Mouse (Mus musculus) lung, postnatal 0 days (tissue): Measurements from ENCODE around the gene Cnot2. TPM values are rescaled to one million over a fixed set of nuclear protein-coding genes. Genes with fewer than 3 reads are reported as not detected.

Experiments used
- ATAC-seq: fragments of 200-750 bp; cut with Nextera tagmentation; 2 replicates; pipeline ENCODE4 v1.8.0; 2017; ENCODE audit warnings: moderate library complexity
- DNase-seq: peaks from one replicate; pipeline ENCODE4 v3.0.0-alpha.2; 2016; ENCODE audit warnings: low spot score
- H3K27ac ChIP-seq: fragments of 300-500 bp; sonication (generic); 2 replicates; pipeline ENCODE4 v1.5.1; 2014; ENCODE audit warnings: antibody characterized with exemption, mild to moderate bottlenecking, low read length, mixed read lengths
- H3K27me3 ChIP-seq: fragments of 300-500 bp; sonication (generic); replicated peaks from 2 replicates; pipeline ENCODE4 v1.6.1; 2014; ENCODE audit warnings: low read length, mixed read lengths; ENCODE audit not compliant: insufficient read depth
- H3K36me3 ChIP-seq: fragments of 300-500 bp; sonication (generic); 2 replicates; pipeline ENCODE4 v1.6.1; 2014; ENCODE audit warnings: low read length, mixed read lengths; ENCODE audit not compliant: insufficient read depth
- H3K4me1 ChIP-seq: fragments of 300-500 bp; sonication (generic); 2 replicates; pipeline ENCODE4 v1.6.1; 2014; ENCODE audit warnings: antibody characterized with exemption, low read depth, low read length, mixed read lengths; ENCODE audit not compliant: insufficient read depth
- H3K4me2 ChIP-seq: fragments of 300-500 bp; sonication (generic); replicated peaks from 2 replicates; pipeline ENCODE4 v1.6.1; 2014; ENCODE audit warnings: low read depth, mild to moderate bottlenecking, low read length, moderate library complexity, mixed read lengths
- H3K4me3 ChIP-seq: fragments of 300-500 bp; sonication (generic); 2 replicates; pipeline ENCODE4 v1.5.1; 2014; ENCODE audit warnings: low read depth, low read length
- H3K9ac ChIP-seq: fragments of 300-500 bp; sonication (generic); replicated peaks from 2 replicates; pipeline ENCODE4 v1.6.1; 2014; ENCODE audit warnings: low read depth, mild to moderate bottlenecking
- H3K9me3 ChIP-seq: fragments of 300-500 bp; sonication (generic); 2 replicates; pipeline ENCODE4 v1.6.1; 2016; ENCODE audit warnings: low read length, mixed read lengths
- CTCF ChIP-seq: IDR thresholded peaks from 2 replicates; pipeline ENCODE4 v1.5.1; 2016; ENCODE audit warnings: antibody characterized with exemption, mild to moderate bottlenecking
- EP300 ChIP-seq: IDR thresholded peaks from 2 replicates; pipeline ENCODE4 v1.6.1; 2016; ENCODE audit warnings: antibody characterized with exemption, mild to moderate bottlenecking, control low read depth
- WGBS: fragments of 180-500 bp; shearing (Covaris S2); extraction: QIAGEN DNeasy Blood & Tissue Kit; methylation state at CpG from one replicate; pipeline ENCODE4 v1.1.7; 2014; 5-methylcytosine and 5-hydroxymethylcytosine counted together
- polyA plus RNA-seq: library from polyadenylated mRNA; unstranded; fragments of >200 nt; fragmentation: Nextera tagmentation; extraction: Ambion mirVana; gene quantifications from 2 replicates; pipeline ENCODE4 v1.2.1, GENCODE M21; 2015

Cnot2 gene
- polyA plus RNA-seq, 1 experiment from 2014 or later: 47.3 TPM

DNA sequence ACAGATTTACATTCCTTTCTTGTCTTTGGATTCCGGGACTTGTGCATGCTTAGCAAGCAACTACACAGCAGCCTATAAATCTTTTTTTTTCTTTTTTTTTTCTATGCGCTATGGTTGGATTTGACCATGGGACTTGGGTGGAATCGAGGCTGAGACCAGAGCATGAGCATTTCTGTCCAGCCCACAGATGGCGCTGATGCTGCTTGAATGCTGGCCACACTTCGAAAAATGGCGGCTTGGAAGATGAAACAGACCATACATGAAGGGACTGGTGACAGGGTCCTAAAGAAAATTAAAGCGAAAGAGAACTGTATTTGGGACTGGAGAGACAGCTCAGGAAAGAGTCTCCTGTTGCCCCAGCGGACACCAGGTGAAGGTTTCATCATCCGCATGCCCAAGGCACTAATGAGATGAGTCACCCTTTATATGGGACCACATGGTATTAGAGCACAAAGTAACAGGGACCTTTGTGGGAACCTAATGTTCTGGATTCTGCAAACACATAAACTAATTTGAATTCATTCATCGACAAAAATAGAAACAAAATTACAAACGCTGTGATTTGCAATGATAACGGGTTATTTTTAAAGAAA is 117.5 kb downstream of the Cnot2 start:
- Histone ChIP-seq H3K9me3 (no peaks in the 10 kb centered on the region), H3K36me3 (no peaks in the 10 kb centered on the region), H3K4me2 (no peak overlapping the region), H3K27me3 (no peaks in the 10 kb centered on the region), H3K4me1 (no peaks in the 10 kb centered on the region), H3K27ac (no peak overlapping the region), H3K9ac (no peak overlapping the region), H3K4me3 (no peak overlapping the region)
- ATAC-seq (no peak), DNase-seq (no peak)
- WGBS: 92% methylated on average over 12 of the region's 12 CpGs
- peak; percentile 17; the same call in 1 of the 2 replicates for TF ChIP-seq CTCF
- no peak for TF ChIP-seq EP300

DNA sequence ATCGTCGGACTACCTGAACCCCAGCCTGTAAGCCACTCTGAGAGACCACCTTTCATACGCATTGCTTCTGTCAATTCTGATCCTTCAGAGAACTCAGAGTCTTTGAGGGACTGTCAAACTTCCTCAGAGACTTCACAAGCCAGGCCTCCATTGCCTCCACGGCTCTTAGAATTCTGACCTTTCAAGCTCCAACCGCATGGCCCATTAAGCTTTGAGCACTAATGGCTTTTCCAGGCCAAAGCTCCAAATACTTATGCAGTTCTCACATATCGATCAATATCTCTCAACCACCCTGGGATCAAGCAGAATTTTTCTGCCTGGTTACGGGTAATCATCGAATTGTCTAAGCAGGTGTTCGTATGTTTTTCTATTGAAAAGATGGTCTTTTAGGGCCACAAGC is 119.9 kb downstream of the Cnot2 start:
- no peaks in the 10 kb centered on the region for H3K9me3 ChIP-seq
- no peak for TF ChIP-seq CTCF
- TF ChIP-seq EP300: no peak
- 93% methylated on average over 9 of the region's 9 CpGs for WGBS

DNA sequence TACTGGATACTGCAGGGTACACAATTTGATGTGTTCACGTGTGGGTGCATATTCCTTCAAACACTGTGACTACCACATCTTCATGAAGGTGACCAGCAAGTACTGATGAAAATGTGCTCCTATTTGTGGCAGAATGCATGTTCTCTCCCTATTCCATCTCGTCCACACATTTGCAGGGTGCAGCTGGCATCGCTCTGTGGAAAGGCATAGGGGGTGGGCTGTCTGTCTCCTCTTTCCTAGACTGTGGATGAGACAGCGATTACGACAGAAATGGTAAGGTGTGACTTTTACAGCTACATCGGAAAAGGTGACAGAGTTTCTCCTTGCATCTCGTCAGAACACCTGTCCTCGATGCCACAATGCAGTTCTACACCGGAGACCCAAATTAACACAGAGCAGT is 122.5 kb downstream of the Cnot2 start:
- Histone ChIP-seq H3K27me3 (no peaks in the 10 kb centered on the region), H3K4me3 (no peak overlapping the region), H3K27ac (no peak overlapping the region), H3K9ac (no peak overlapping the region), H3K4me2 (no peak overlapping the region), H3K36me3 (no peaks in the 10 kb centered on the region), H3K4me1 (no peaks in the 10 kb centered on the region), H3K9me3 (no peaks in the 10 kb centered on the region)
- DNase-seq (no peak), ATAC-seq (no peak)
- TF ChIP-seq CTCF (no peak), EP300 (no peak)
- WGBS: 95% methylated on average over 9 of the region's 9 CpGs

More for the DNA sequence above, 119.9 kb downstream of the Cnot2 start:
- Histone ChIP-seq H3K27me3 (no peaks in the 10 kb centered on the region), H3K4me1 (no peaks in the 10 kb centered on the region), H3K9ac (no peak overlapping the region), H3K27ac (no peak overlapping the region), H3K4me2 (no peak overlapping the region), H3K4me3 (no peak overlapping the region), H3K36me3 (no peaks in the 10 kb centered on the region)
- ATAC-seq: no peak
- no peak for DNase-seq

DNA sequence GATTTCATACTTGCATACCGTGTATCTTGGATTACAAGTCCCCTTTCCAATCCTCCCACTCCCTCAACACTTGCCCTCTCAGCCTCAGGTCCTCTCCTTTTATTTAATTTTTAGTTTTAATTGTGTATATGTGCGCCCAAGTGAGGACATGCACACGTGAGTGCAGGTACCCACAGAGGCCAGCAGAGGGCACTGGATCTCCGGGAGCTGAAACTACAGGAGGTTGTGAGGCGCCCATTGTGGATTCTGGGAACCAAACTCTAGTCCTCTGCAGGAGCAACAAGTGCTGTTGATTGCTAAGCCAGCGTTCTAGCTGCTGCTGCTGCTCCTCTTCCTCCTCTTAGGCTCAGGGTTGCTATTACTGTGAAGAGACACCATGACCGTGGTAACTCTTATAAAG is 128.5 kb downstream of the Cnot2 start:
- Histone ChIP-seq H3K4me2 (no peak overlapping the region), H3K36me3 (no peaks in the 10 kb centered on the region), H3K9ac (no peak overlapping the region), H3K27ac (no peak overlapping the region), H3K27me3 (no peaks in the 10 kb centered on the region), H3K4me3 (no peak overlapping the region), H3K4me1 (no peaks in the 10 kb centered on the region), H3K9me3 (no peaks in the 10 kb centered on the region)
- ATAC-seq (no peak), DNase-seq (no peak)
- no peak for TF ChIP-seq EP300
- no peak for TF ChIP-seq CTCF
- WGBS: 93% methylated on average over 7 of the region's 7 CpGs

DNA sequence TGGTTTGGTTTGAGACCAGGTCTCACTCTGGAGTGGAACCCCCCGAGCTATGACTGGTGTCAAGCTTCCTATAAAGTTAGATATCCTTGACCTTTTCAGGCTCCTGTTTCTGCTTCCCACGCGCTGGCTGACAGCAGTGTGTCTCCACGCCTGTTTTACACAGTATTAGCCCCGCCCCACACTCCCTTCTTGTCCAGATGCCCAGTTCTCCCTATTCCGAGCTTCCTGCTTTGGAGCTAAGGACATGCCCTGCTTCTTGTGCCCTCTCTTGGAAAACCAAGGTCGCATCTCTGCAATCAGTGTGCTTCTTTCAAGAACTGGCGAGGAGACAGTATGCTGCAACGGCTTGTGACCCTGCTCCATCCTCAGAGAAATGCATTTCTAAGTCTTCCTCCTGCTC is 130.7 kb downstream of the Cnot2 start:
- H3K4me3 ChIP-seq: no peak overlapping the region
- no peaks in the 10 kb centered on the region for H3K27me3 ChIP-seq
- H3K4me1 ChIP-seq: no peaks in the 10 kb centered on the region
- H3K9ac ChIP-seq: no peak overlapping the region
- H3K36me3 ChIP-seq: no peaks in the 10 kb centered on the region
- no peak for TF ChIP-seq EP300
- TF ChIP-seq CTCF: no peak
- 61% methylated on average over 9 of the region's 9 CpGs for WGBS
- H3K27ac ChIP-seq: no peak overlapping the region
- no peak overlapping the region for H3K4me2 ChIP-seq
- DNase-seq (no peak), ATAC-seq (no peak)
- no peaks in the 10 kb centered on the region for H3K9me3 ChIP-seq

DNA sequence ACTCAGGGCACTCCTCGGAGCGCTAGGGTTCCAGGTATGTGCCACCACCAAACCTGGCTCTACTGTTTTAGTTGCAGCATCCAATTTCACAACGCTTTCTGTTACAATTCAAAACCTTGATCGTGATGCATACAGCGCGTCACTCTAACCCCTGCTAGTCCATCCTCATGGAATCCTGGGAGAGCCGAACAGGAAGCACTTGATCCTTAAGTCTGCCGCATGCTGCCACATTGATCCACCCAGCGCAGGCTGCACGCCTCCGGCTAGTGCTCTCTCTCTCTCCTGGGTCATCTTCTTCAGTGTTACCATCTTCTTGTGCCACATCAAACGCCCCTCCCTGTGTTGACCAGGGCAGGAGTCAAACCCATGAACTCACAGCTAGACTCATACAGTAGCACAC is 133.1 kb downstream of the Cnot2 start:
- Histone ChIP-seq H3K27me3 (no peaks in the 10 kb centered on the region), H3K27ac (no peak overlapping the region), H3K4me3 (no peak overlapping the region), H3K4me1 (no peaks in the 10 kb centered on the region), H3K4me2 (no peak overlapping the region), H3K36me3 (no peaks in the 10 kb centered on the region), H3K9me3 (no peaks in the 10 kb centered on the region), H3K9ac (no peak overlapping the region)
- 94% methylated on average over 12 of the region's 12 CpGs for WGBS
- ATAC-seq (no peak), DNase-seq (no peak)
- TF ChIP-seq CTCF: no peak
- TF ChIP-seq EP300: no peak

DNA sequence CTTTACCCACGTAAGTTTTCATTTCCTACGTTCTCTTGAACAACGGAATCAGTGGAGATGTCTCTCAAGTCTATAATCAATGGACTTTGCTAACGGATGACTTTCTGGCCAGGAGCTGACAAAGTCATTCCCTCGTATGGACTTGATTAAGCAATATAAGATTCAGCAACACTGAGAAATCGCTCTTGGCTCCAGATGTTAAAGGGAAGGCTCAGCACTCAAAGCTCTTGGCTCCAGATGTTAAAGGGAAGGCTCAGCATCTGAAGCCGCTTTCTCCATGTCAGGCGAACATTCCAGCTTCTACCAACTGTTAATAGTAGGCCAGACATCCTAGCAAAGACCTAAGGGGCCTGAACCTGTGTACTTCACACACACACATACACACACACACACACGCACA is 134.1 kb downstream of the Cnot2 start:
- no peak overlapping the region for H3K4me2 ChIP-seq
- ATAC-seq (no peak), DNase-seq (peak; percentile 26)
- H3K27ac ChIP-seq: no peak overlapping the region
- H3K27me3 ChIP-seq: no peaks in the 10 kb centered on the region
- no peaks in the 10 kb centered on the region for H3K4me1 ChIP-seq
- TF ChIP-seq EP300 (no peak), CTCF (no peak)
- H3K9me3 ChIP-seq: no peaks in the 10 kb centered on the region
- no peak overlapping the region for H3K9ac ChIP-seq
- 83% methylated on average over 9 of the region's 9 CpGs for WGBS
- no peaks in the 10 kb centered on the region for H3K36me3 ChIP-seq
- no peak overlapping the region for H3K4me3 ChIP-seq
